Mouse (Mus musculus) heart, postnatal 36 days (tissue): Measurements from ENCODE around the gene Rimkla. TPM values are rescaled to one million over a fixed set of nuclear protein-coding genes. Genes with fewer than 3 reads are reported as not detected.

Experiments
- DNase-seq, 2 experiments: peaks; one replicate each; pipeline ENCODE4 v3.0.0; 2021 to 2022
- intact Hi-C: fragments of 180-260 bp; cut with DNase I; formaldehyde crosslinking; loops from one replicate; pipeline ENCODE4 v1.15.1; 2025
- total RNA-seq, 2 experiments: library from RNA; stranded (reverse); gene quantifications; 2 replicates each; pipeline ENCODE4 v1.2.3; 2021

Rimkla gene
- total RNA-seq, 2 experiments from 2014 or later = 0.33 to 0.56 TPM

- intact Hi-C loops = loop anchor here (5.0 kb wide), 1 partner anchor 247 kb away; no protein-coding TSS in a partner anchor
- DNase-seq = no peak
Observed at GRCm38 (mm10) chr4:119425601-119426000, 66.8 kb downstream of the Rimkla start.

DNA sequence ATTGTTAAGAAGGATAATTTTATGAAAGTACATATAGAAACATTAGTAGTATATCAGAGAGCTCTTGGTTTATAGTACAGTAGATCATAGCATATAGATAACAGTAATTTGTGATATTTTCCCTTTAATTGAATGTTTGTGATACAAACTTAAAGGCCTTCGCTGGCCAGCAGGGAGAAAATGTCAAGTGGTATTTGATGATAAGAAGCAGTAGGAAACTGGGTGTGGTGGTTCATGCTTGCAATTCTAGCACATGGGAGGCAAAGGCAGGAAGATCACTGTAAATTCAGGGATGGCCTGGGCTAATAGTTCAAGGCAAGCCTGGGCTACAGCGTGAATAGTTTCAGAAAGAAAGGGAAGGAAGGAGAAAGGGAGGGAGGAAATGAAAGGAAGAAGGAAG lies 67.4 kb downstream of the Rimkla start:
- DNase-seq = no peak
- intact Hi-C loops = loop anchor here (5.0 kb wide), 1 partner anchor 247 kb away; no protein-coding TSS in a partner anchor

DNA sequence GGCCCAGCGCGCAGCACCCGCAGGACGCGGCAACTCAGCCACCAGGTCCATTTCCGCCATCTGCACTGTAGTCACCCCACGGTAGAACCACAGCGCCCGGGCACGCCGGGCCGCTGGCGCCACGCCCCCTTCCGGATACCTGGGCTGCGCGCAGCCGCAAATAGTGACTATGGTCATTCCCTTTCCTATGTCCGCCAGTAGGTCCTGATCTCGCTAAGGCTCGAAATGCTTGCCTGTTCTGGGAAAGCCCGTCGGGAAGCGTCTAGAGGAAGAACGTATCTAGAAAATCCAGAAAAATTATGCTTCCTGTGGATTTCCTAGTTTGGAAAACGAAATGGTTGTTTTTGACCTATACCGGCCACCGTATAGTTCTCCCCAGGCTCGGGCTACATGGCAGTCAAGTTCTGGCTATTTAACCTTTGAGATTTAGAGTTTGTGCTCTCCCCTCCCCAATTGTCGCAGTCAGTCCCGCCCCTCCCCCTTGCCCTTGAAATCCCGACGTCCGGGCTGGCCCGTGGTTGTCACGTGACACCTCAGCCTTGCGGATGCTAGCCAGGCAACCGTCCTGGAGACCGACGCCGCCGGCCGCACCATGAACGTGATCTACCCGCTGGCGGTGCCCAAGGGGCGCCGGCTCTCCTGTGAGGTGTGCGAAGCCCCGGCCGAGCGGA lies 70.0 kb downstream of the Rimkla start, which contains the start of the genes Ppcs and Zmynd12:
Ppcs (minus strand) TSS at position 127 of the 671 bp plus-strand sequence.
Zmynd12 (plus strand) TSS at position 521 of the 671 bp plus-strand sequence.
- peak; percentile 87 to 91 for DNase-seq
- intact Hi-C loops = loop anchor here (2.0 to 5.0 kb wide), 6 partner anchors 102 to 310 kb away; partner anchors contain the start of genes AU022252, Foxj3, Frg2f1 and Hivep3

- intact Hi-C loops = loop anchor here (2.0 to 5.0 kb wide), 6 partner anchors 101 to 310 kb away; partner anchors contain the start of genes AU022252, Foxj3, Frg2f1 and Hivep3
- no peak for DNase-seq
Observed at GRCm38 (mm10) chr4:119421921-119422293, 70.5 kb downstream of the Rimkla start.

GRCm38 (mm10) chr4:119421191-119421590 lies 71.2 kb downstream of the Rimkla start:
- intact Hi-C loops = loop anchor here (5.0 kb wide), 5 partner anchors 116 to 311 kb away; partner anchors contain the start of genes AU022252, Foxj3, Frg2f1 and Hivep3

DNA sequence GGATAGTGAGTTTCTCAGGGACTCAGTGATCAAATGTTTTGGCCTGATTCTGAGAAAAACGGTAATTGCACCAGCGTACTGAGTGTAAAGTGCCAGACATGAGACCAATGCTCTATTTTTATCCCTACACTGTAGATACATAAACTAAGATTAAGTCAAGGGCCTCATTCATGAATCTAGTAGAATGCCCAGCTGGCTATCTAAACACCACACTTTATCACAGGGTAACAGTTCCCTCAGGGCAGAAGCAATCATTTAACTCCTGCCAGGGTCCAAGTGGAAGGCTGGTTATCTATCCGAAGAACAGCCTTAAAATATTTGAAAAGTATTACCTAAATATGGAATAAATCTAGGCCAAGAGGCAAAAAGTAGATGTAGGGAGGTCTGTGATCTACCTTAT lies 74.5 kb downstream of the Rimkla start:
- DNase-seq = no peak
- intact Hi-C loops = no loop called here

More at GRCm38 (mm10) chr4:119421191-119421590, 71.2 kb downstream of the Rimkla start:
- DNase-seq = no peak

DNA sequence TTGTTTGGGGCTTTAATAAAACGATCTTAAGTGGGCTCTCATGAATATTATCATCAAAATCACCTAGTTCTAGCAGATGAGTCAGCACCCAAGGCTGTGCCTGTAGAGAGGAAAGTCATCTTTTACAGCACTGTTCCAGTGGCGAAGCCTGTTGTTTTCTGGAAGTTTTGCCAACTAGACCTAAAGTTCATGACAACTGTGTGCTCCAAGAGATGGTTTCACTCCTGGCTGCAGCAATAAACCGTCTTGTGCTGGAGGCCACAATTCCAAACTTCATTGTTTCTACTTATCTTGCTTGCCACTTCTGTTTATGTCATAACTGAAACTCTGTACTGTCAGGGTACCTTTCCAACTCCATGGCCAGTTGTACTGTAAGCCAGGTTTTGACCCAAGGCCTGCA lies 75.2 kb downstream of the Rimkla start:
- intact Hi-C loops = no loop called here
- no peak for DNase-seq

Other genes with a start within 250 kb of the Rimkla start
- not detected for gene Cldn19, start 237.2 kb downstream of the Rimkla start, total RNA-seq
- gene Ybx1, start 198.0 kb downstream of the Rimkla start, total RNA-seq = 100 to 1,000 TPM; 786 to 814 TPM
- gene Ppih, start 172.1 kb downstream of the Rimkla start, total RNA-seq = 10 to 100 TPM in 1 of 2 experiments, 1 to 10 TPM in 1; 9.4 to 12.2 TPM
- gene Ccdc30, start 77.1 kb downstream of the Rimkla start, total RNA-seq = under 1 TPM in 1 of 2 experiments, not detected in 1; 0.36 TPM
- 10 to 100 TPM in 1 of 2 experiments, 1 to 10 TPM in 1; 9.6 to 12.7 TPM for gene Ppcs, start 70.2 kb downstream of the Rimkla start, total RNA-seq
- gene Zmynd12, start 69.8 kb downstream of the Rimkla start, total RNA-seq = not detected
- 10 to 100 TPM; 30.0 to 31.3 TPM for gene Foxj3, start 44.4 kb upstream of the Rimkla start, total RNA-seq
- 1 to 10 TPM; 4.7 to 5.1 TPM for gene Frg2f1, start 46.9 kb upstream of the Rimkla start, total RNA-seq
- gene Guca2a, start 145.1 kb upstream of the Rimkla start, total RNA-seq = not detected
- gene Guca2b, start 166.3 kb upstream of the Rimkla start, total RNA-seq = under 1 TPM in 1 of 2 experiments, not detected in 1; 0.89 TPM
- gene Hivep3, start 241.2 kb upstream of the Rimkla start, total RNA-seq = 1 to 10 TPM; 5.7 to 6.3 TPM